ENCODE assay signal across 21 mouse cellular contexts in genomic region chr15:22947234-22947633, GRCm38 (mm10).
DNase-seq lines count a peak whose midpoint lies in the region; TF ChIP-seq lines count a peak whose summit lies in the region.
"Had no signal": no experiment of that assay in that cellular context is flagged by ENCODE, and none has a peak within 500 bp of the region (broad histone marks: within the 10 kb centered on the region; RNA-seq: fewer than 3 reads in every experiment).

No protein-coding gene starts in this region.

- in situ Hi-C loops in CH12.LX (cut with MboI; ENCODE audit: low pct_ligation_motif_present, low pct_unique_long_range_greater_than_20kb, low sequenced_read_pairs) (no loop called here), ES-E14 (cut with MboI; ENCODE audit: low sequenced_read_pairs in 2 of 2, unreplicated experiment in 2 of 2) (no loop called here)

- no peak for DNase-seq in CH12.LX (ENCODE audit: extremely low read depth)
- no peak for DNase-seq in ES-E14 (ENCODE audit: low read depth, low spot score)
- DNase-seq in MEL (ENCODE audit: low read depth, low spot score) = no peak
- DNase-seq in heart, postnatal 36 days = no peak
- DNase-seq in left cerebral cortex, adult 9 months (ENCODE audit: low spot score in 2 of 2) = no peak
- DNase-seq in lung, postnatal 4 days = no peak
- DNase-seq: adrenal gland, adult 2 months; adrenal gland, adult 8-10 months; adrenal gland, postnatal 10 days; adrenal gland, postnatal 14 days; adrenal gland, postnatal 25 days; adrenal gland, postnatal 36 days; B cell, adult 2 months; cerebellum, adult 11 months; cerebellum, adult 11-12 months; cerebellum, adult 18-20 months; cerebellum, adult 2 months; cerebellum, adult 8-10 months; cerebellum, adult 9-10 months had no signal

- H3K27ac ChIP-seq in CH12.LX (ENCODE audit: insufficient read depth, low read depth) = no peak overlapping the region
- no peak overlapping the region for H3K27ac ChIP-seq in ES-E14 (ENCODE audit: insufficient read depth, low read depth, low read length, poor library complexity, severe bottlenecking)
- no peak overlapping the region for H3K27ac ChIP-seq in MEL (ENCODE audit: control insufficient read depth, low read depth, low read length)

- H3K9ac ChIP-seq in CH12.LX (ENCODE audit: insufficient read depth, low read depth) (no peak overlapping the region), ES-E14 (ENCODE audit: insufficient read depth, low read depth, low read length, poor library complexity, severe bottlenecking) (no peak overlapping the region), MEL (ENCODE audit: control insufficient read depth, low read depth, low read length, poor library complexity, severe bottlenecking) (no peak overlapping the region)

- TF ChIP-seq RAD21 in CH12.LX (IDR thresholded peaks at IDR 0.05; ENCODE audit: low read depth, low read length) (no peak), MEL (IDR thresholded peaks at IDR 0.05; ENCODE audit: low read depth, low read length) (no peak)

- H3K79me2 ChIP-seq in CH12.LX (replicated peaks; ENCODE audit: control insufficient read depth, extremely low read depth, insufficient read depth, poor library complexity, severe bottlenecking) (no peaks in the 10 kb centered on the region), MEL (ENCODE audit: control insufficient read depth, insufficient read depth, low read length, poor library complexity) (no peaks in the 10 kb centered on the region)

- TF ChIP-seq EP300 in CH12.LX (IDR thresholded peaks at IDR 0.05; ENCODE audit: low read length) (no peak), MEL (IDR thresholded peaks at IDR 0.05; ENCODE audit: low read depth in 1 of 2, low read length in 2 of 2) (no peak)

- H3K9me3 ChIP-seq in CH12.LX (replicated peaks; ENCODE audit: low read length) = peaks cover 41% of the 10 kb centered on the region
- H3K9me3 ChIP-seq in ES-E14 (ENCODE audit: control insufficient read depth, insufficient read depth, low read depth, low read length) = no peaks in the 10 kb centered on the region
- H3K9me3 ChIP-seq in MEL (replicated peaks; ENCODE audit: insufficient read depth, low read length) = no peaks in the 10 kb centered on the region
- H3K9me3 ChIP-seq: G1E had no signal

- intact Hi-C loops in heart, postnatal 36 days (cut with DNase I) = no loop called here

- no peak for TF ChIP-seq CTCF in CH12.LX (conservative IDR thresholded peaks at IDR 0.05 in 1 of 2, IDR thresholded peaks at IDR 0.05 in 1 of 2; ENCODE audit: low read depth in 2 of 2, low read length in 2 of 2)
- TF ChIP-seq CTCF in MEL (IDR thresholded peaks at IDR 0.05 in 2 of 3, conservative IDR thresholded peaks at IDR 0.05 in 1 of 3; ENCODE audit: control insufficient read depth in 1 of 3, insufficient read depth in 1 of 3, low read depth in 2 of 3, low read length in 3 of 3, poor library complexity in 1 of 3, severe bottlenecking in 1 of 3) = no peak

- H3K36me3 ChIP-seq in CH12.LX (replicated peaks in 1 of 2; ENCODE audit: control insufficient read depth in 1 of 2, insufficient read depth in 1 of 2, low read length in 1 of 2) (no peaks in the 10 kb centered on the region), ES-E14 (ENCODE audit: control insufficient read depth, insufficient read depth, low read length, poor library complexity, severe bottlenecking) (no peaks in the 10 kb centered on the region), MEL (ENCODE audit: control insufficient read depth in 1 of 2, insufficient read depth in 2 of 2, low read length in 2 of 2) (no peaks in the 10 kb centered on the region; a peak in 1 of 4 replicates)
- H3K36me3 ChIP-seq: G1E had no signal

- H3K4me3 ChIP-seq in CH12.LX (replicated peaks in 1 of 3; ENCODE audit: low read depth in 2 of 3, low read length in 2 of 3, poor library complexity in 1 of 3) = no peak overlapping the region
- no peak overlapping the region for H3K4me3 ChIP-seq in ES-E14 (ENCODE audit: insufficient read depth in 1 of 2, low read depth in 1 of 2, low read length in 2 of 2, poor library complexity in 1 of 2, severe bottlenecking in 1 of 2)
- H3K4me3 ChIP-seq in MEL (ENCODE audit: control insufficient read depth in 1 of 2, insufficient read depth in 1 of 2, low read depth in 2 of 2, low read length in 2 of 2) = no peak overlapping the region

- H3K4me2 ChIP-seq in CH12.LX (ENCODE audit: insufficient read depth, low read depth, poor library complexity, severe bottlenecking) = no peak overlapping the region

- dilution Hi-C loops in CH12.LX (cut with MboI; ENCODE audit: extremely low pct_ligation_motif_present, extremely low pct_unique_long_range_greater_than_20kb, low sequenced_read_pairs) = no loop called here

- TF ChIP-seq POLR2A in CH12.LX (IDR thresholded peaks at IDR 0.05; ENCODE audit: low read depth, low read length) (no peak), MEL (IDR thresholded peaks at IDR 0.05; ENCODE audit: control insufficient read depth in 1 of 2, insufficient read depth in 1 of 2, low read depth in 1 of 2, low read length in 2 of 2, poor library complexity in 1 of 2) (no peak)

- H3K4me1 ChIP-seq in CH12.LX (ENCODE audit: control insufficient read depth in 1 of 2, insufficient read depth in 2 of 2) (no peaks in the 10 kb centered on the region), ES-E14 (ENCODE audit: control insufficient read depth in 2 of 2, insufficient read depth in 2 of 2, low read length in 2 of 2, poor library complexity in 1 of 2) (no peaks in the 10 kb centered on the region), MEL (ENCODE audit: control insufficient read depth in 1 of 2, insufficient read depth in 2 of 2, low read length in 2 of 2) (no peaks in the 10 kb centered on the region)

- no peaks in the 10 kb centered on the region for H3K27me3 ChIP-seq in CH12.LX (replicated peaks)
- H3K27me3 ChIP-seq in MEL (ENCODE audit: control insufficient read depth in 1 of 2, insufficient read depth in 2 of 2, low read length in 2 of 2) = no peaks in the 10 kb centered on the region
- H3K27me3 ChIP-seq: Patski had no signal

TF ChIP-seq in CH12.LX, 34 proteins besides CTCF, POLR2A, EP300 and RAD21:
- TF ChIP-seq CHD1 (IDR thresholded peaks at IDR 0.05; ENCODE audit: low read depth, low read length) (no peak), KAT2A (IDR thresholded peaks at IDR 0.05; ENCODE audit: insufficient replicate concordance, low read length) (no peak), USF1 (IDR thresholded peaks at IDR 0.05; ENCODE audit: low read depth, low read length) (no peak), E2F4 (IDR thresholded peaks at IDR 0.05; ENCODE audit: insufficient replicate concordance, low read depth, low read length) (no peak), NELFE (IDR thresholded peaks at IDR 0.05; ENCODE audit: low read depth, low read length) (no peak), MAFK (IDR thresholded peaks at IDR 0.05; ENCODE audit: insufficient replicate concordance, low read length) (peak; percentile 88)
TF ChIP-seq in CH12.LX: peak in this region for 1.

TF ChIP-seq in ES-E14, 5 proteins besides CTCF, POLR2A, EP300 and RAD21:
- no peak for TF ChIP-seq ZNF384 (IDR thresholded peaks at IDR 0.05; ENCODE audit: low read depth, low read length)
- TF ChIP-seq HCFC1 (IDR thresholded peaks at IDR 0.05; ENCODE audit: borderline replicate concordance, insufficient read depth, low read length) = no peak
- peak; percentile 96 for TF ChIP-seq MAFK (IDR thresholded peaks at IDR 0.05; ENCODE audit: insufficient read depth, low read depth, low read length)
- TF ChIP-seq CHD2 (IDR thresholded peaks at IDR 0.05; ENCODE audit: low read depth, low read length) = no peak

TF ChIP-seq in MEL, 35 proteins besides CTCF, POLR2A, EP300 and RAD21:
- no peak for TF ChIP-seq CHD1 (IDR thresholded peaks at IDR 0.05; ENCODE audit: low read depth, low read length)
- TF ChIP-seq MAFK (IDR thresholded peaks at IDR 0.05; ENCODE audit: borderline replicate concordance, low read depth, low read length) = peak; percentile 95

Comparison
In these comparisons a context has a peak if more than half of its experiments do, and no peak if none do; other contexts are left out.
1. Of the 35 proteins assayed by ChIP-seq in both MEL and CH12.LX: peak only in MEL: none; only in CH12.LX: none; in both: MAFK; in neither: 34.